Mouse (Mus musculus) neural tube, embryonic 10.5 days (tissue): ENCODE results near the gene Cpeb3.
"Not testable (repeated sequence)": the region's sequence is repeated elsewhere in the genome, so short reads cannot be mapped to it uniquely, and the experiment has no call there.

Experiments
- DNase-seq: peaks from one replicate; pipeline ENCODE4 v3.0.0-alpha.2; 2017; ENCODE audit warnings: low spot score; ENCODE audit errors: extremely low spot score

Gene Cpeb3

GRCm38 (mm10) chr19:37207303-37208175 is 862 bp downstream of the Cpeb3 start, which contains the start of gene March5:
Gene March5, plus strand, starts transcription at chr19:37207543.
- peak; percentile 91 for DNase-seq

GRCm38 (mm10) chr19:37206641-37207302 is 1.6 kb downstream of the Cpeb3 start:
- peak; percentile 62 for DNase-seq

- DNase-seq: not testable (repeated sequence)
Observed at GRCm38 (mm10) chr19:37205155-37205554, 3.2 kb downstream of the Cpeb3 start.

- no peak for DNase-seq
Observed at GRCm38 (mm10) chr19:37203371-37203770, 5.0 kb downstream of the Cpeb3 start.

- no peak for DNase-seq
Observed at GRCm38 (mm10) chr19:37199889-37200288, 8.5 kb downstream of the Cpeb3 start.

GRCm38 (mm10) chr19:37198165-37198880 is 10.1 kb downstream of the Cpeb3 start:
- no peak for DNase-seq

GRCm38 (mm10) chr19:37192475-37193058 is 15.8 kb downstream of the Cpeb3 start:
- DNase-seq: no peak

GRCm38 (mm10) chr19:37188366-37188948 is 19.9 kb downstream of the Cpeb3 start:
- DNase-seq: no peak

- DNase-seq: peak; percentile 39
Observed at GRCm38 (mm10) chr19:37177819-37178708, 30.3 kb downstream of the Cpeb3 start.

GRCm38 (mm10) chr19:37176879-37177462 is 31.4 kb downstream of the Cpeb3 start:
- DNase-seq: no peak

- DNase-seq: no peak
Observed at GRCm38 (mm10) chr19:37175919-37176318, 32.5 kb downstream of the Cpeb3 start.

- peak; percentile 52 for DNase-seq
Observed at GRCm38 (mm10) chr19:37175436-37175805, 33.0 kb downstream of the Cpeb3 start.

- no peak for DNase-seq
Observed at GRCm38 (mm10) chr19:37174716-37175435, 33.5 kb downstream of the Cpeb3 start.

- peak; percentile 81 for DNase-seq
Observed at GRCm38 (mm10) chr19:37174116-37174715, 34.2 kb downstream of the Cpeb3 start.

- no peak for DNase-seq
Observed at GRCm38 (mm10) chr19:37173331-37174115, 34.9 kb downstream of the Cpeb3 start.

GRCm38 (mm10) chr19:37172566-37173130 is 35.8 kb downstream of the Cpeb3 start:
- DNase-seq: no peak

GRCm38 (mm10) chr19:37172096-37172495 is 36.3 kb downstream of the Cpeb3 start:
- DNase-seq: no peak
